Comparison of ENCODE assay signal across 18 mouse cellular contexts in the genomic region with DNA sequence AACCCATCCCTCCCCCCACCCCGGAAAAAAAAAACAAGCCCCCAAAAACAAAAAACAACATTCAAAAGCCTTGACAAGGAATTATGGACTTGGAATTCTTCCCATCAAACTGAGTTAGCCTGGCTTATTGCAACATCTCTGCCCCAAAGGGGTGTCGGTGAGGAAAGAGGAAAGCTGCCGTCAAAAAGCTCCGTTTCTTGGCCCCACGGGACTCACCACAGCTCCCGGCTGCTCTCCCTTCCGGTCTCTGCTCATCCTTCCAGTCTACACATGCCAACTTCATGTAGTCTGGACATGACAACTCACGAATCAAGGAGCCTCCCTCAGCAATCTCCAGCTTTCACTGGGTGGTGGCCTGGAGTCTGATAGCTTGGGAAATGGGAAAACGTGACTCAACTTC.
DNase-seq lines count a peak whose midpoint lies in the region; ATAC-seq and TF ChIP-seq lines count a peak whose summit lies in the region.
"Had no signal": no experiment of that assay in that cellular context is flagged by ENCODE, and none has a peak within 500 bp of the region (broad histone marks: within the 10 kb centered on the region; RNA-seq: fewer than 3 reads in every experiment).

No protein-coding gene starts in this region.

- H3K27ac ChIP-seq in lung, embryonic 15.5 days, result peak overlapping the region; percentile 63; the same call in 1 of the 2 replicates
- H3K27ac ChIP-seq in hindbrain, embryonic 10.5 days, result no peak overlapping the region
- H3K27ac ChIP-seq: embryonic facial prominence, embryonic 12.5 days; limb, embryonic 15.5 days; macrophage; midbrain, embryonic 12.5 days had no signal

- peak; percentile 88 for ATAC-seq in lung, embryonic 15.5 days (ENCODE audit: borderline replicate concordance, extremely low read depth, low FRiP score, low TSS enrichment)
- ATAC-seq in monocyte, adult 5-6 weeks (replicated peaks; ENCODE audit: insufficient number of reproducible peaks, low FRiP score, low TSS enrichment, poor library complexity, severe bottlenecking), result no peak
- ATAC-seq: hindbrain, embryonic 16.5 days; intestine, postnatal 0 days had no signal

- H3K27me3 ChIP-seq in lung, embryonic 15.5 days, result no peaks in the 10 kb centered on the region
- no peaks in the 10 kb centered on the region for H3K27me3 ChIP-seq in myocyte (ENCODE audit: control insufficient read depth, insufficient read depth, insufficient read length)
- no peaks in the 10 kb centered on the region for H3K27me3 ChIP-seq in hindbrain, embryonic 10.5 days (ENCODE audit: insufficient read depth, poor library complexity, severe bottlenecking)
- H3K27me3 ChIP-seq: embryonic facial prominence, embryonic 12.5 days; limb, embryonic 15.5 days; midbrain, embryonic 12.5 days had no signal

- no peak for TF ChIP-seq POLR2A in myocyte (IDR thresholded peaks at IDR 0.05; ENCODE audit: insufficient read length, low read depth)

- no peaks in the 10 kb centered on the region for H3K9me3 ChIP-seq in lung, embryonic 15.5 days
- H3K9me3 ChIP-seq in hindbrain, embryonic 10.5 days, result peaks cover 8% of the 10 kb centered on the region; the same call in 1 of the 2 replicates
- H3K9me3 ChIP-seq: embryonic facial prominence, embryonic 12.5 days; limb, embryonic 15.5 days; midbrain, embryonic 12.5 days had no signal

- H3ac ChIP-seq in myocyte (ENCODE audit: control insufficient read depth, insufficient read length), result no peak overlapping the region

- no peaks in the 10 kb centered on the region for H3K36me3 ChIP-seq in lung, embryonic 15.5 days
- H3K36me3 ChIP-seq in myocyte (ENCODE audit: control insufficient read depth, insufficient read depth), result no peaks in the 10 kb centered on the region
- H3K36me3 ChIP-seq in hindbrain, embryonic 10.5 days, result no peaks in the 10 kb centered on the region
- H3K36me3 ChIP-seq: embryonic facial prominence, embryonic 12.5 days; limb, embryonic 15.5 days; midbrain, embryonic 12.5 days had no signal

- WGBS in lung, embryonic 15.5 days, result 49% methylated on average over 9 of the region's 9 CpGs
- 86% methylated on average over 9 of the region's 9 CpGs for WGBS in hindbrain, embryonic 10.5 days

- H3K79me2 ChIP-seq in myocyte (ENCODE audit: control insufficient read depth, insufficient read depth), result no peaks in the 10 kb centered on the region

- H3K4me1 ChIP-seq in lung, embryonic 15.5 days, result peaks cover 21% of the 10 kb centered on the region
- H3K4me1 ChIP-seq in hindbrain, embryonic 10.5 days (replicated peaks), result peaks cover 16% of the 10 kb centered on the region

- no peak overlapping the region for H3K9ac ChIP-seq in lung, embryonic 15.5 days
- H3K9ac ChIP-seq: embryonic facial prominence, embryonic 12.5 days; limb, embryonic 15.5 days; midbrain, embryonic 12.5 days had no signal

- H3K4me3 ChIP-seq in lung, embryonic 15.5 days, result no peak overlapping the region
- no peak overlapping the region for H3K4me3 ChIP-seq in myocyte
- no peak overlapping the region for H3K4me3 ChIP-seq in hindbrain, embryonic 10.5 days
- H3K4me3 ChIP-seq: embryonic facial prominence, embryonic 12.5 days; limb, embryonic 15.5 days; midbrain, embryonic 12.5 days had no signal

- H3K4me2 ChIP-seq in lung, embryonic 15.5 days, result no peak overlapping the region
- H3K4me2 ChIP-seq in myocyte (ENCODE audit: low read depth), result no peak overlapping the region
- H3K4me2 ChIP-seq: embryonic facial prominence, embryonic 12.5 days; heart, embryonic 11.5 days; limb, embryonic 15.5 days; midbrain, embryonic 12.5 days had no signal

- DNase-seq in adrenal gland, postnatal 10 days, result peak; percentile 64
- no peak for DNase-seq in adrenal gland, adult 18-20 months (ENCODE audit: low spot score in 2 of 2)
- peak; percentile 38 for DNase-seq in kidney, postnatal 10 days
- DNase-seq in kidney, adult 11 months, result no peak
- no peak for DNase-seq in hindbrain, embryonic 10.5 days (ENCODE audit: low spot score)
- DNase-seq: cerebellum, adult 2 months; retina, postnatal 1 day; thymus, postnatal 36 days had no signal

TF ChIP-seq in myocyte, 11 proteins besides CTCF, POLR2A, EP300 and RAD21:
- peak; percentile 79 for TF ChIP-seq CEBPB (IDR thresholded peaks at IDR 0.05; ENCODE audit: insufficient read depth, poor library complexity, severe bottlenecking)
- TF ChIP-seq E2F4 (IDR thresholded peaks at IDR 0.05; ENCODE audit: insufficient read depth), result no peak

Comparison
In these comparisons a context has a peak if more than half of its experiments do, and no peak if none do; other contexts are left out.
1. DNase-seq: peak in adrenal gland, postnatal 10 days (single experiment) and kidney, postnatal 10 days (single experiment); none in adrenal gland, adult 18-20 months (0 of 2), kidney, adult 11 months (single experiment) and hindbrain, embryonic 10.5 days (single experiment).